ENCODE assay signal across 8 mouse cellular contexts in genomic region chr19:32712588-32713042, GRCm38 (mm10). TPM values are rescaled to one million over a fixed set of nuclear protein-coding genes. Genes with fewer than 3 reads are reported as not detected.
DNase-seq lines count a peak whose midpoint lies in the region; ATAC-seq and TF ChIP-seq lines count a peak whose summit lies in the region.

No protein-coding gene starts in this region.

- ATAC-seq in Patski = peak; percentile 78
- ATAC-seq in frontal cortex, adult (ENCODE audit: low TSS enrichment) = peak; percentile 85

- POLR2A ChIA-PET in Patski (lab: Charles Lee) = interaction anchor here (1.4 to 1.9 kb wide), 2 partner anchors 43 to 45 kb away, joined by 5 to 6 read pairs; partner anchors contain the start of gene Pten

- H3K4me1 ChIP-seq in hindbrain, embryonic 10.5 days (replicated peaks) = peaks cover 26% of the 10 kb centered on the region

- H3K9me3 ChIP-seq in hindbrain, embryonic 10.5 days = no peaks in the 10 kb centered on the region

- in situ Hi-C loops in Patski (cut with MboI; ENCODE audit: low pct_unique_long_range_greater_than_20kb) = loop anchor here (5.0 kb wide), 3 partner anchors 45 to 650 kb away; partner anchors contain the start of gene Pten

- H3K36me3 ChIP-seq in hindbrain, embryonic 10.5 days = peaks cover 10% of the 10 kb centered on the region; the same call in 1 of the 2 replicates

- WGBS in hindbrain, embryonic 10.5 days = under 1% methylated on average over 11 of the region's 11 CpGs

- H3K27ac ChIP-seq in hindbrain, embryonic 10.5 days = peak overlapping the region; percentile 96

- DNase-seq in Patski (ENCODE audit: low read depth, low spot score) = no peak
- DNase-seq in cerebellum, adult 9-10 months = peak; percentile 93
- peak; percentile 81 for DNase-seq in hindbrain, embryonic 10.5 days (ENCODE audit: low spot score)
- DNase-seq in layer of hippocampus, postnatal 36 days = peak; percentile 66 to 73
- DNase-seq in lung, postnatal 36 days = peak; percentile 86
- peak; percentile 66 for DNase-seq in retina, postnatal 7 days (ENCODE audit: low read depth, low spot score)
- DNase-seq in urinary bladder, postnatal 14 days (ENCODE audit: low spot score) = peak; percentile 64

- CTCF ChIA-PET in Patski (lab: Charles Lee) = interaction anchor here (1.0 to 4.3 kb wide), 5 partner anchors 354 to 654 kb away, joined by 3 to 61 read pairs (median 4); no protein-coding TSS in a partner anchor

- peak overlapping the region; percentile 81 for H3K4me3 ChIP-seq in hindbrain, embryonic 10.5 days

- no peaks in the 10 kb centered on the region for H3K27me3 ChIP-seq in Patski
- no peaks in the 10 kb centered on the region for H3K27me3 ChIP-seq in hindbrain, embryonic 10.5 days (ENCODE audit: insufficient read depth, poor library complexity, severe bottlenecking)

- TF ChIP-seq CTCF in Patski (IDR thresholded peaks at IDR 0.05) = no peak

RNA-seq across cellular contexts. Expression of gene Atad1, which starts 27.0 kb away (rescaled TPM):
- polyA plus RNA-seq in Patski (2021) = 90.8 TPM
- 72.7 and 77.5 TPM in 2 replicates for polyA plus RNA-seq in hindbrain, embryonic 10.5 days (2016; fragmentation: Nextera tagmentation; extraction: Ambion mirVana)
- 100 to 1,000 TPM in 1 of 2 experiments, 10 to 100 TPM in 1; 96.8 to 101 TPM for total RNA-seq in layer of hippocampus, postnatal 36 days (2021)

RNA-seq across cellular contexts. Expression of gene Pten, which starts 44.7 kb away (rescaled TPM):
- 49.1 TPM for polyA plus RNA-seq in Patski (2021)
- 5.1 and 7.7 TPM in 2 replicates for polyA plus RNA-seq in hindbrain, embryonic 10.5 days (2016; fragmentation: Nextera tagmentation; extraction: Ambion mirVana)
- 100 to 1,000 TPM; 120 to 127 TPM for total RNA-seq in layer of hippocampus, postnatal 36 days (2021)
